Mouse (Mus musculus) stomach, adult 2 months (tissue): ENCODE data around the gene Actr3b. TPM values are rescaled to one million over a fixed set of nuclear protein-coding genes. Genes with fewer than 3 reads are reported as not detected.

Experiments used
- polyA plus RNA-seq: library from polyadenylated mRNA; depleted of rRNA; stranded (reverse); fragments of >200 nt; gene quantifications from 2 replicates; pipeline ENCODE4 v1.2.3, GENCODE M21; 2012; rRNA removed

Gene Actr3b
- polyA plus RNA-seq: 0.13 and 0.29 TPM in 2 replicates

DNA sequence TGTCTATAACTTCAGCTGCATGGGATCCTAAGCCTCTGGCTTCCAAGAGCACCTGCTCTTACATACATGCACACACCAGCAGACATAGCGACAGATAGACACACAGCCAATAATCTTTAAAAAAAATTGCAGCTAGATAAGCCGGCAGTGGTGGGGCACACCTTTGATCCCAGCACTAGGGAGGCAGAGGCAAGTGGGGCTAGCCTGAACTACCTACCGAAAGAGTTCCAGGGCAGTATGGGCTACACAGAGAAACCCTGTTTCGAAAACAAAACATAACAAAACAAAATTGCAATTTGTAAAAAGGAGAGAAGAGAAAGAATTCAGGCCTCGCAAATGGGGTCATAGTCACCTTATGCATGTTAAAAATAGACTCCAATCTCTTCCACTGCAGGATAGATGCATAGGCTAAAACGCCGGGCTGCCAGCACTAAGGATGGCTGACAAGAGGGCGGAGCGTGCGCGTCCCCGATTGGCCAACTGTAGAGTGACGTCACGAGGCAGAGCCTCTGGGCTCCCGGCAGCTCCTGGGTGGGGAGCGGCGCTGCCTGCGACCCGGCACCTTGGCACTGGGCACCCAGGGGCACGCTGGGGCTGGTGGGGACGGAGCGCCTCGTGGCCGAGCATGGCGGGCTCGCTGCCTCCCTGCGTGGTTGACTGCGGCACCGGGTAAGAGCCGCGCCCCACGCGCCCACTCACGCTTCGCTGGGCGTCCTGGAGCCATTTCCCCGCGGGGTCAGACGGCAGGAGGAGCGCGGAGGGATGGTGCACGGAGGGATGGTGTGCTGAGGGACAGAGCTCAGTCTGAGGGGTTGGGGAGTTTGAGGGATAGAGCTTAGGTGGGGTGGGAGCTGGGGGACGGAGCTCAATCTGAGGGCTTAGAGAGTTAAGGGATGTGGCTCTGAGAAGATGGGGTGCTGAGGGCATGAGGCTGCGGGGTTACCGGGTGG lies at the start of gene Actr3b:
Gene Actr3b (plus strand): TSS at position 538 of the 950 bp plus-strand sequence.

Other genes with a start within 250 kb of the Actr3b start
- not detected in 2 replicates for gene Cct8l1, start 243.9 kb upstream of the Actr3b start, polyA plus RNA-seq
- gene Xrcc2, start 54.2 kb upstream of the Actr3b start, polyA plus RNA-seq: 0.65 and 0.91 TPM in 2 replicates
- not detected in 2 replicates for gene Gm21663, start 182.4 kb downstream of the Actr3b start, polyA plus RNA-seq
- not detected in 2 replicates for gene Gm21671, start 194.4 kb downstream of the Actr3b start, polyA plus RNA-seq
- gene Gm21680, start 212.7 kb downstream of the Actr3b start, polyA plus RNA-seq: not detected in 2 replicates
- not detected in 2 replicates for gene Gm21698, start 228.7 kb downstream of the Actr3b start, polyA plus RNA-seq
- not detected in 2 replicates for gene Gm1979, start 244.8 kb downstream of the Actr3b start, polyA plus RNA-seq